ENCODE assay signal across 22 mouse cellular contexts in the genomic region with DNA sequence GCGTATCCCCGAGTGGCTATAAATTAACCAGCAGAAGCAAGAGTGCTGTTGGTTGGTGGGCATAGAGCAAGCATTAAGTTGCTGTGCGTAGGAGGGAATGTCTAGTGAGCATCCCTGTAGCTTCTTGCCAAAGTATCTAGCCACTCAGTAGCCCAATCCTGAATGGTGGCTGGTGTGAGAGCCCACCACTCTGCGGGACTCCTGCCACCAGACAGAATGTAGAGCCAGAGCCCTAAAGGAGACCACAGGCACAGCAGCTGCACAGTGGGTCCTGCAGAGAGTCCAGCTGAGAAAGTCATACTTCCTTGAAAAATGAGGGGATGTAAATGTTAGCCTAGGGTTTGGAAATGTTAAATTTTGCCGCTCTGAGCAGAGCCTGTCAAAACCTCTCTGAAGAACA.
DNase-seq lines count a peak whose midpoint lies in the region; ATAC-seq lines count a peak whose summit lies in the region.
"Had no signal": no experiment of that assay in that cellular context is flagged by ENCODE, and none has a peak within 500 bp of the region (broad histone marks: within the 10 kb centered on the region; RNA-seq: fewer than 3 reads in every experiment).

No protein-coding gene starts in this region.

- no peak overlapping the region for H3K4me3 ChIP-seq in midbrain, embryonic 10.5 days
- no peak overlapping the region for H3K4me3 ChIP-seq in midbrain, embryonic 14.5 days (replicated peaks; ENCODE audit: low read depth, low read length)
- no peak overlapping the region for H3K4me3 ChIP-seq in midbrain, embryonic 13.5 days (replicated peaks)
- H3K4me3 ChIP-seq in midbrain, embryonic 15.5 days = no peak overlapping the region
- H3K4me3 ChIP-seq: embryonic facial prominence, embryonic 13.5 days; embryonic facial prominence, embryonic 15.5 days; erythroblast, embryonic 14.5 days; forebrain, embryonic 10.5 days; forebrain, embryonic 12.5 days; forebrain, embryonic 15.5 days had no signal

- H3K27me3 ChIP-seq in midbrain, embryonic 10.5 days (ENCODE audit: low read depth, poor library complexity, severe bottlenecking) = no peaks in the 10 kb centered on the region
- H3K27me3 ChIP-seq in midbrain, embryonic 14.5 days (ENCODE audit: control insufficient read depth, insufficient read depth, low read length) = no peaks in the 10 kb centered on the region
- no peaks in the 10 kb centered on the region for H3K27me3 ChIP-seq in midbrain, embryonic 13.5 days
- no peaks in the 10 kb centered on the region for H3K27me3 ChIP-seq in midbrain, embryonic 15.5 days (replicated peaks)
- H3K27me3 ChIP-seq: embryonic facial prominence, embryonic 13.5 days; embryonic facial prominence, embryonic 15.5 days; forebrain, embryonic 15.5 days had no signal

- DNase-seq in midbrain, embryonic 10.5 days (ENCODE audit: low spot score) = no peak
- DNase-seq in midbrain, embryonic 14.5 days = no peak
- DNase-seq in ovary, adult 18-20 months (ENCODE audit: low spot score) = no peak
- no peak for DNase-seq in kidney, postnatal 10 days
- DNase-seq: adrenal gland, adult 2 months; adrenal gland, postnatal 10 days; adrenal gland, postnatal 25 days; cerebellum, adult 11 months; cerebellum, adult 18-20 months; cerebellum, adult 8-10 months; cerebellum, adult 9-11 months; cerebellum, postnatal 14 days; cerebellum, postnatal 36 days; embryo, embryonic 11 days had no signal

- H3K9ac ChIP-seq in midbrain, embryonic 14.5 days (replicated peaks; ENCODE audit: low read length) = no peak overlapping the region
- H3K9ac ChIP-seq in midbrain, embryonic 13.5 days (replicated peaks) = no peak overlapping the region
- no peak overlapping the region for H3K9ac ChIP-seq in midbrain, embryonic 15.5 days
- H3K9ac ChIP-seq: embryonic facial prominence, embryonic 13.5 days; embryonic facial prominence, embryonic 15.5 days; forebrain, embryonic 12.5 days; forebrain, embryonic 15.5 days had no signal

- H3K27ac ChIP-seq in midbrain, embryonic 10.5 days (replicated peaks) = 0 out of 2 replicates have a peak overlapping the region, but pooled peaks have one; percentile 28
- H3K27ac ChIP-seq in midbrain, embryonic 14.5 days (replicated peaks; ENCODE audit: low read depth, low read length) = no peak overlapping the region
- H3K27ac ChIP-seq in midbrain, embryonic 13.5 days = 0 out of 2 replicates have a peak overlapping the region, but pooled peaks have one; percentile 16
- H3K27ac ChIP-seq in midbrain, embryonic 15.5 days = peak overlapping the region; percentile 56
- H3K27ac ChIP-seq: embryonic facial prominence, embryonic 13.5 days; embryonic facial prominence, embryonic 15.5 days; forebrain, embryonic 10.5 days; forebrain, embryonic 12.5 days; forebrain, embryonic 15.5 days had no signal

- peaks cover 55% of the 10 kb centered on the region for H3K4me1 ChIP-seq in midbrain, embryonic 10.5 days
- peaks cover 43% of the 10 kb centered on the region for H3K4me1 ChIP-seq in midbrain, embryonic 14.5 days (ENCODE audit: control insufficient read depth, insufficient read depth, low read length)
- peaks cover 55% of the 10 kb centered on the region for H3K4me1 ChIP-seq in midbrain, embryonic 13.5 days (replicated peaks)
- H3K4me1 ChIP-seq in midbrain, embryonic 15.5 days = peaks cover 58% of the 10 kb centered on the region

- no peak for ATAC-seq in midbrain, embryonic 14.5 days (ENCODE audit: low FRiP score, low TSS enrichment)
- no peak for ATAC-seq in midbrain, embryonic 13.5 days
- no peak for ATAC-seq in midbrain, embryonic 15.5 days (replicated peaks)
- ATAC-seq: forebrain, embryonic 15.5 days had no signal

- H3K36me3 ChIP-seq in midbrain, embryonic 10.5 days = no peaks in the 10 kb centered on the region
- no peaks in the 10 kb centered on the region for H3K36me3 ChIP-seq in midbrain, embryonic 14.5 days (ENCODE audit: control insufficient read depth, insufficient read depth, low read length)
- no peaks in the 10 kb centered on the region for H3K36me3 ChIP-seq in midbrain, embryonic 13.5 days
- no peaks in the 10 kb centered on the region for H3K36me3 ChIP-seq in midbrain, embryonic 15.5 days (replicated peaks)
- H3K36me3 ChIP-seq: embryonic facial prominence, embryonic 13.5 days; embryonic facial prominence, embryonic 15.5 days; forebrain, embryonic 10.5 days; forebrain, embryonic 12.5 days; forebrain, embryonic 15.5 days had no signal

- no peak overlapping the region for H3K4me2 ChIP-seq in midbrain, embryonic 14.5 days (ENCODE audit: low read length)
- no peak overlapping the region for H3K4me2 ChIP-seq in midbrain, embryonic 13.5 days (replicated peaks)
- H3K4me2 ChIP-seq in midbrain, embryonic 15.5 days = no peak overlapping the region
- H3K4me2 ChIP-seq: embryonic facial prominence, embryonic 13.5 days; embryonic facial prominence, embryonic 15.5 days; forebrain, embryonic 12.5 days; forebrain, embryonic 15.5 days had no signal

- WGBS in midbrain, embryonic 10.5 days = 90% methylated on average over 5 of the region's 5 CpGs
- WGBS in midbrain, embryonic 14.5 days = 61% methylated on average over 5 of the region's 5 CpGs
- 72% methylated on average over 5 of the region's 5 CpGs for WGBS in midbrain, embryonic 13.5 days
- 69% methylated on average over 5 of the region's 5 CpGs for WGBS in midbrain, embryonic 15.5 days

- H3K9me3 ChIP-seq in midbrain, embryonic 10.5 days (replicated peaks) = no peaks in the 10 kb centered on the region
- H3K9me3 ChIP-seq in midbrain, embryonic 14.5 days (ENCODE audit: control insufficient read depth, low read length) = no peaks in the 10 kb centered on the region
- no peaks in the 10 kb centered on the region for H3K9me3 ChIP-seq in midbrain, embryonic 13.5 days
- H3K9me3 ChIP-seq in midbrain, embryonic 15.5 days = no peaks in the 10 kb centered on the region
- H3K9me3 ChIP-seq: embryonic facial prominence, embryonic 13.5 days; embryonic facial prominence, embryonic 15.5 days; forebrain, embryonic 10.5 days; forebrain, embryonic 12.5 days; forebrain, embryonic 15.5 days had no signal
